Mouse (Mus musculus) kidney, adult 8-10 months (tissue): Measurements from ENCODE around the gene Dhcr7.
A peak's percentile ranks its signal among the peaks of the same experiment; 100 is the strongest.

Experiments used
- DNase-seq, 2 experiments: peaks; one replicate each; pipeline ENCODE4 v3.0.0; 2022

Dhcr7 gene

DNA sequence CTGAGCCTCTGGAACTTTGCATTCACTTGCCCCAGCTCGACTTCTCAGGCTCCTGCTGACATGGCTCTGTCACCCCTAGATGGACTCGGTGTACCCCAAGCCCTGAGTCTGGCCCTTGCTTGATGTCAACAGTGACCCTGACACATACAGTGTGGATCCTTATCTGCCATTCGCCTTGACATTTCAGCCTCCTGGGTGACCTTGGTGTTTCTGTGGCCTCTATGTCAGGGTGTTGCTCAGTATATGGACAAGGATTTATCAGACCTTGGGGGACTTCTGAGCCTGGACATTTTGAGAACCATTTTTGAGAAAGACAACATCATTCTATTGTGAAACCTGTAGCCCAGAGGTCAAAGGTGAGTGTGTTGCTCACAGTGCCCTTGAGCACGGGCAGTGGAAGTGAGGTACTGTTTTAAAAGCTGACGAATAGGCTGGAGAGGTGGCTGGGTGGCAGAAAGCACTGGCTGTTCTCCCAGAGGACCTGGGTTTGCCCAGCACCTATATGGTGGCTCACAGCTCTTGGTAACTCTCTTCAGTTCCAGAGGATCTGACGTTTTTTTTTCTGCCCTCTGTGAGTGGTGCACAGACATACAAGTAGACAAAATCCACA is 10.7 kb downstream of the Dhcr7 start:
- DNase-seq, result no peak

DNA sequence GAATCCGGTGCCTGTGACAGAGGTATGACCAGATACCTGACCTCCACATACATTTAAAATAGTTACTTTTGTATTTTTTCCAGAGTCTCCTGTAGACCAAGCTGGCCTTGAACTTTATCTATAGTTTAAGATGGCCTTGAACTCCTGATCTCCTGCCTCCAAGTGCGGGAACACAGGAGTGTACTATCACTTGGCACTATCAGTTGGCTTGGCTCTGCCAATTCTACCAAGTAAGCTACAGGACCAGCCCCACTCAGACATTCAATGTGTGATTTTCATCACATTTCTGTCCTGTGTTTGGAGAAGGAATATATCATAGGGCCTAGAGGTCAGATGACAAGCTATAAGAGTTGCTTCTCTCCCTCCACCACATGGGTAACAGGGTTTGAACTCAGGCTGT is 11.4 kb downstream of the Dhcr7 start:
- no peak for DNase-seq

DNA sequence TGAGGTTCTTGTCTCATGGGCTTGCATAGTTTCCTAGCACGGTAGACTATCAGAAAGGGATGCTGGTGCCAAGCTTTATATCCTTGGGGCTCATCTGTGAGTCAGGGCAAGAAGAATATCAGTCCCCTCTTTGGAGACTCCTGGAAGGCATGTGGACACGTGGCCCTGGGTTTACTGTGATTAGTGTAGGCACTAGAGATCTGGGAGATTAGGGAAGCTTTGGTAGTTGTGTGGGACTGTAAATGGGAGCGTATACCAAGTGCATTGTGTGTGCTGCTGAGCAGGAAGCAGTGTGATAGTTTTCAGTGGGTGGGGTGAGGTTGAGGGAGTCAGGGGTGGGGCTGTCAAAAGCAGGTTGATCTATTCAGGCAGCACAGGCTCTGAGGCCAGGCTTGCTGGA is 12.0 kb downstream of the Dhcr7 start:
- no peak for DNase-seq

DNA sequence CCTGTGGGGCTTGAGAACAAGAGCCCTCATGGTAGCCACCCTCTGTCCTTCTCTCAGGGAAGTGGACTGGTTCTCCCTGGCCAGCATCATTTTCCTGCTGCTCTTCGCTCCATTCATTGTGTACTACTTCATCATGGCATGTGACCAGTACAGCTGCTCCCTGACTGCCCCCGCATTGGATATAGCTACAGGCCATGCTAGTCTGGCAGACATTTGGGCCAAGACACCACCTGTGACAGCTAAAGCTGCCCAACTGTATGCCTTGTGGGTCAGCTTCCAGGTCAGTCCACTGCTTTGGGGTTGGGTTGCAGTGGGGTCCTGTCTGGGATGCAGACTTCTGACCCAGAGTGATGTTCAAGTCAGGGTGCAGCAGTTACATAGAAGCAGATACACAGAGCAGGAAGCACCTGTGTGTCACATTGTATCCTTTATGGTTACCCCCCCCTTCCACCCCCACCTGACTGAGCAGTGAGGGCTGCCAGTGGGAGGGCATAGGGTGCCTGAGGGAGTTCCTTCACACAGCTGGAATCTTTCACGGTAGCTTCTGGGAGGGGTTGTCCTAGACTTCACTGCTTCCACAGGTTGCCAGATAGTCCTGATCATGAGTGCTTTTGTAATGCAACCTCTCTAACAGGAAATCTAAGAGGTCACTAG is 14.9 kb downstream of the Dhcr7 start:
- no peak for DNase-seq

DNA sequence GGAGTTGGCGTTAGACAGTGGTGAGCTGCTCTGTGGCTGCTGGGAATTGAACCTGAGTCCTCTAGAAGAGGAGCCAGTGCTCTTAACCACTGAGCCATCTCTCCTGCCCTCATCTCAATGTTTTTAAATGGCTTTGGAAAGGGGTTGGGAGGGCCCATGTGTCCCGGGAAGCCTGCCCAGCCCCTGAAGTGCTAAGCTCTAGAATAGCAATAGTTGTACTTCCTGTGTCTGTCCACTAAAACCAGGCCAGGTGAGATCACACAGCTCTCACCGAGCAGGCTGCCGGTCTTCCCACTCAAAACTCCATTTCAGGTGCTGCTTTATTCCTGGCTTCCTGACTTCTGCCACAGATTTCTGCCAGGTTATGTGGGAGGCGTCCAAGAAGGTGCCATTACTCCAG is 17.2 kb downstream of the Dhcr7 start:
- no peak for DNase-seq

DNA sequence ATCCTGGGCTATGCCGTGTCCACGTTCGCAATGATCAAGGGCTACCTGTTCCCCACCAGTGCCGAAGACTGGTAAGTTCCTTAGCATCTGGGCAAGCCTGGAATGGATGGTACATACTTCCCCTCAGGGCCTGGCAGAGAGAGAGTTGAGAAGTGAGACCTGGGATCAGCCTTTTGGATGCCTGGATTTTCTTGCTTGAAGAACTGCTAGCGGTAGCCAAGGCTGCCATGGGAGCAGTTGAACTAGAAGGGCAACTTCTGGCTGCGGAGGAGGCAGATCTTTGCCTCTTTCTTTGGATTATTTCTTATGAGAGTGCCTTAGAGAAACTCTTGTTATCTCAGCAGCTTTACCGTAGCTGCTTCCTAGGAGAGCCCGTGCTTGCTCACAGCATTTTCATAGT is 18.4 kb downstream of the Dhcr7 start:
- DNase-seq, result no peak

DNA sequence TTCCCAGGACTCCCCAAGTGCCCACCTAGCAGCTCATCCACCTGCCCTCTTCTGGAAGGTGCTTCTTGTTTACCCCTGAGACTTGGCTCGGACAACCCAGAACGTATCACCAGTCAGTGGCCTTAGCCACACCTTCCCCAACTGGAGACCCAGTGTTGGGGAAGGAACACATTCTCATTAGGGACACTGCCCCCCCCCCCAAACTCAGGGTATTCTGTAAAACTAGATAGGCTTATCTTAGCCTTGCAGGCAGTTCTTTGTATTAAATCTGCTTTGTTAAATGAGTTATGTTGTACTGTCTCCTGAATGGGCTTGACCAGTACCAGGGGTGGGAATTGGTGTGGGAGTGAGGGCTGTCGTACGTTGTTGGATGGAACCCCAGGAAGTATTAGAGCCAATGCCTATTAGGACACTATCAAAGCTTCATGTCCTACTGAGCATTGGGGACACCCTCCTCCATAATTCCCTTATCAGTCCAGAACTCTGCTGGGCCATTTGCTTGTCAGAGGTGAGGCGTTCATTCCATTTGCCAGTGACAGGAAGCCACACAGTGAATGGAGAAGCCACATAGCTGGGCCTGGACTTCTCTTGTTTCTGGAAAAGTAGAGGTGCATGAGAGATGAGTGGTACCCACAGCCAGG is 25.3 kb downstream of the Dhcr7 start:
- DNase-seq, result no peak

DNA sequence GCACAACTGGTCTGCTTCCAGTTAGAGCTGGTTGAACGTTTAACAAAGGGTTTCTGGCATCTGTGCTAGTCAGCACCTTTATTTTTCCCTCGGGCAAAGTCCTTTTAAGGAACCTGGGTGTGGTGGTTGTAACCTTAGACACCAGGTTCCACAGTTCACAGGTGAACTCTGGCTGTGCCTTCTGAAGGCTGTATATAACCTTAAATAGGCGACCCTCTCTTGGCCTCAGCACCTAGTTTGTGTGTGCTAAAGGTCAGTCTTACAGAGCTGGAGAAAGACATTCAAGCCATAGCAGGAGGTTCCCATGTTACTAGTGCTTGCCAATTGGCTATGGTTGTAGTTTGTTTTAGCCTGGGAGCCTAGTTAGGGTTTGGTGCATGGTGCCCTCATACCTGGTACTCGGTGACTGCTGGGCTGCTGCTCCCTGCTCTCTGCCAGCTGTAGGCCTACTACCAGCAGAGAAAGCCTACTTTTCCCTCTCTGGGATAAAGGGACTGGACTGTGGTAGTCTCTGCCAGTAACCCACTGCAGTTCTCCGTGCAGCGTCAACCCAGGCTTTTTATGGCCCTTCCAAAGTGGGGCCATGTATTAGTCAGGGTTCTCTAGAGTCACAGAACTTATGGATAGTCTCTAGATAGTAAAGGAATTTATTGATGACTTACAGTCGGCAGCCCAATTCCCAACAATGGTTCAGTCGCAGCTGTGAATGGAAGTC is 26.0 kb downstream of the Dhcr7 start:
- DNase-seq, result peak; percentile 65 to 79

DNA sequence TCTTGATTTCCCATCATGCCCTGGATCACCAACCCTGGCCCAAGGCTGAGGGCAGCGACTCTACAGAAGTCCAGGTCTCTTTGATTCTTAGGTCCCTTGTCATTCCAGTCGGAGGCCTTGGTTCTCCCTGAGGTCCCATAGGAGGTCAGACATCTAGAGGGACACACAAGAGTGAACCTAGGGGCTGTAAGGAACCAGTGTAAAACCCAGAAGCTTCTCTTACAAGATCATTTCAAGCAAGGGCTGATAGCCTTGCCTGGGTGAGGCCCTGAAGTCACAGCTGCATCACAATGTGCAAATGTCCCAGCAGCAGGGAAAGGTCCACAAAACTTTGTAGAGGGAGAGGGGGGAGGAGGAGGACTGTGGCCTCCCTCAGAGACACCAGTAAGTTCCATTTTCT is 43.6 kb downstream of the Dhcr7 start, which contains the start of gene Gm498:
Gm498 (plus strand) TSS at position 301 of the 400 bp plus-strand sequence.
- no peak for DNase-seq

DNA sequence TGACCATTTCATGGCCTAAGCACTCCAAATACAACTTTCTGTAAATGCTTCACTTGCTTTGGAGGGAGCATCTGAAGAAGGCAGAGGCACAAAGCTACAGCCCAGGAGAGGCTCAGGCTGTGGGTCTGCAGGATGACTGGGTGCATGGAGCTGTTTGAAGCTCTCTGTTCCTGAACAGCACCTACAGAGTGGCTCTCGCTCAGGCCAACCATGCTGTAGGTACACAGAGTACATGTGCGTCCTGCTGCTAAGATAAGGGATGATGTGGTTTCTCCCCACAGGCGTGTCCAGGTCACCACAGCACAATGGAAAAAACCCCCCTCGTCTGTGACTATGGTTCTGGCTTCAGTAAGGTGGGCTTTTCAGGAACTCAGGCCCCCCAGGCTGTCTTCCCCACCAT is 45.9 kb downstream of the Dhcr7 start:
- DNase-seq, result no peak

DNA sequence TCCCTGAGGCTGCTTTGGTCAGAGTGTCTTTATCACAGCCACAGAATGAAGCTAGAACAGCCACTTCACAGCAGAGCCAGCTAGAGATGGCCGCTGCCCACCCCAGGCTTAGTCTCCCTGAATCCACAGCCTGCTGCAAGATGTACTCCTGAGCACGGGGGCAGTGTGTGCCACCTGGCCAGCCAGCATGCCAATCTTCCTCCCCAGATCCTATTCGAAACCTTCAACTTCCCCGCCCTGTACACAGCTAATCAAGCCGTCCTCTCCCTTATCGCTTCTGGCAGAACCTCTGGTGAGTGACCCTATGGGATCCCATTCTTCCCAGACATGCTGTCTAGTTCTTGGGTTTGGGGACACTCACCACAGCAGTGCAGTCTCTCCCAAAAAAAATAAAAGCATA is 60.8 kb downstream of the Dhcr7 start:
- no peak for DNase-seq

DNA sequence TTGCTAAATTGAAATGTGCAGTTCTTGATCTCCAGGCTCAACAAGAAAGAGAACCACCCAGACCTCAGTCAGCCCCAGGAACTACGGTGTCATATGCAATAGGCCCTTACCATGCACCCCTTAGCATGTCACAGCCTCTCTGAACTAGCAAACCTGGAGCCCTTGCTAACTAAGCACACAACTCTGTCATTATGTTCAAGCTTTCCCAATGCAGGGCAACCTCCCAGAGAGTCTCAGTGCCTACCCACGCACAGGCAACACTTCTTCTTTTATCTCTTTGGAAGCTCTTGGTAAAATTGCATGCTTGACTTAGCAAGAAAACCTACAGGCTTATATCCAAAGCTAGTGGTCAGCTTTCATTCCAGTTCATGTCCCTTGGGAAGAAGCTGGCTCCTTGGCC is 68.2 kb downstream of the Dhcr7 start:
- no peak for DNase-seq

DNA sequence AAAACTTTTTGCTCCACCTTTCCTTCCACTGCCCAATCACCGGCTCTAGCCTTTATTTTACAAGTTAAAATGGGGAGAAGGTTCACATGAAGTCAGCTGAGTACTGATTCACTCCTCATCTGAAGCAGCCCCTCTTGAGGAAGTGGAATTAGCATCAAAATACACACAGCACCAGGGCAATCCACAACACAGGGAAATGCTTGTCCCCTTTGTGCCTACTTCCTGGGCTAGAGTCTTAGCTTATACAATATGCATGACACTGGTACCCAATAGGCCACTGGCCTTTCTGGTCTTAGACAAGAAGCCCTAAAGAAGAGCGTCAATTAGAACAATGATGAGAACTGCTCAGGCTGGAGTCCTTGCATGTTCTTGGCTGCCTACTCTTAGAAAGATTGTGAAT is 69.4 kb downstream of the Dhcr7 start:
- no peak for DNase-seq
